Mouse (Mus musculus): ENCODE data around the gene Bcl11a. TPM values are rescaled to one million over a fixed set of nuclear protein-coding genes. Genes with fewer than 3 reads are reported as not detected.

The Bcl11a gene
- total RNA-seq, 2 experiments from 2014 or later: not detected

DNA sequence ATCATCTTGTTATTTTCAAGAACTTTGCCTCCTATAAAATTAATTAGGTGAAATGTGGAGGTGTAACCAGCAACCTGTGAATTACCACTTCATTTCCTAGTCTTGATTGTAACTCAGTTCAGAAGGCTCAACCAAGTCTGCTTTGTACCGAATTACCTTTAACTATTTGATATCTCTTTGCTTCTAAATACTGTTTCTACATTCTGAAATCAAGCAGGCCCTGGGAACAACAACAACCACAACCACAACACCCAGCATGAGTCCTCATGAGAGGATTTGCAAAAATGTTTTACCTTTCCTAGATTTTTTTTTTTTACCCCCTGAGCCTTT lies 5.2 kb downstream of the Bcl11a start:
- TF ChIP-seq CTCF (IDR thresholded peaks at IDR 0.05): no peak
- H3K4me3 ChIP-seq: no peak overlapping the region
- intact Hi-C loops (cut with DNase I): loop anchor here (10.0 kb wide), 1 partner anchor 1222 kb away; no protein-coding TSS in a partner anchor
- H3K27ac ChIP-seq: no peak overlapping the region
- no peak for DNase-seq

DNA sequence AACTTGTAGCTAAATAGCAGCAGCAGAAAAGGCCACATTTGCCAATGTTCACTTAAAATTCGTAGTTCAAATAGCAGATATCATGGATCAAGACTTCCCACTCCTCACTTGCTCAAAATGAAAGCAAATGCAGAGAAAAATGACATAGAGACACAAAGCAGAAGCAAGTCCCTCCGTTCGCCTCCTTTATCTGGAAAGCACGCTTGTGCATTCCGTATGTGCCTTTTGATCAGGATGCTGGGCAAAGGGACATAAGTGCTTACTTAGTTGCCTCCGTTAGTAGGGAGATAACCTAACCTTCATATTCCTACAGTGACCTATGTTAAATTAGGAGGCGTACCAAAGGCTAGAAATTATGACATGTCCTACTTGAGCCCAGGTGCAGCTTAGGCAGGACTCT lies 5.6 kb downstream of the Bcl11a start:
- DNase-seq: no peak
- H3K4me3 ChIP-seq: no peak overlapping the region
- intact Hi-C loops (cut with DNase I): loop anchor here (10.0 kb wide), 1 partner anchor 1221 kb away; no protein-coding TSS in a partner anchor
- H3K27ac ChIP-seq: no peak overlapping the region
- no peak for TF ChIP-seq CTCF (IDR thresholded peaks at IDR 0.05)

DNA sequence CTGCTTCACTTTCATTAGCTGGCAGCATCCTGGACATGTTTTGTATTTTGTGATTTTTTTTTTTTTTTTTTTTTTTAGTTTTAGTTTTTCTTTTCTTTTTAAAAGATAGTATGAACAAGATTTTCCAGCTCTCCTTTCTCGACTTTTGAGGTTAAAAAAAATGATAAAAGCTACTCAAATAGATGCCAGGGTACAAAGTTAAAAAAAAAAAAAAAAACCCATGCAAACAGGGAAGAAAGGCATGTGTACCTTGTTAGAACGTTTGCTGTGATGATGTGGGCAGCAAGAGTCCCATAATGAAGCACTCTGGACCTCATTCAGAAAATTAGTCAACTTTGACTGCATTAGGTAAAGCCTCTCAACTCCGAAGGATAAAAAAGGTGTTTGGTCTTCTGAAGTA lies 6.2 kb downstream of the Bcl11a start:
- TF ChIP-seq CTCF (IDR thresholded peaks at IDR 0.05): no peak
- no peak overlapping the region for H3K4me3 ChIP-seq
- intact Hi-C loops (cut with DNase I): loop anchor here (10.0 kb wide), 1 partner anchor 1221 kb away; no protein-coding TSS in a partner anchor

DNA sequence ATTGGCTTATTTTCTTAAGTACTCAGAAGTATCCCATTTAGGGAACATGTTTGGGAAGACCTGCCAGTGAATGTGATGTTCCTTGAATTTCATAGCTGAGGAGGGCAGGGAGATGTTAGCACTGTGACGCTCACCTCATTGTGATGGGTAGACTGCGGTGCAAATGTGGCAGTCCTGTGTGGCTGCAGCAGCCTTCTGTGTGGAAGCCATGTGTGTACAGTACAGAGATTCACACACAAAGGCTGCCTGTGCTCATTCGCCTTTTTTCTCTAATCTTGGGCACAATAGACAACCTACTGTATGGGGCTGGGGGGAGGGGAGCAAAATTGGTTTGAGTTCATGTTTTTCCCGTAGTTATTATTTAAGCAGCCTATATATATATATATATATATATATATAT lies 6.7 kb downstream of the Bcl11a start:
- no peak overlapping the region for H3K27ac ChIP-seq
- no peak overlapping the region for H3K4me3 ChIP-seq
- DNase-seq: no peak
- TF ChIP-seq CTCF (IDR thresholded peaks at IDR 0.05): no peak
- intact Hi-C loops (cut with DNase I): loop anchor here (10.0 kb wide), 1 partner anchor 1220 kb away; no protein-coding TSS in a partner anchor

More for the DNA sequence above, 6.2 kb downstream of the Bcl11a start:
- DNase-seq: no peak
- no peak overlapping the region for H3K27ac ChIP-seq

DNA sequence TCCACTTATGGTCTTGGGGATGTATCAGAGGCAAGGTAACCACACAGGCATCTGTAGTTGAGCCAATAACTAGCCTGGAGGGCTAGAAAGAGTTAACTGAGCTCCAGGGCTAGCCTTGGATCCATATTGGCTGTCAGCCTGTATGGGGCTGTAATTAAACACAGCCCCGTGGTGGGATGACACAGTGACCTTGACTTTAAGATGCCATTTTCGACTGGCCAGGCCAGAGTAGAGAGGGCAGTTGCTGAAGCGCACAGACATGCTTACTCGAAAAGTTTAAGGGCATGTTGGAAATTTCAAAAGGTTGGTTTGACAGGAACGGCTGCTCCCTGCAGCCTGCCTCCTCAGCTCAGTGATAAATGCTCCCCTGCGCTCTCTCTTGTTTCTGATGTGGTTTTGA lies 8.1 kb downstream of the Bcl11a start:
- no peak overlapping the region for H3K27ac ChIP-seq
- DNase-seq: no peak
- TF ChIP-seq CTCF (IDR thresholded peaks at IDR 0.05): no peak
- intact Hi-C loops (cut with DNase I): loop anchor here (10.0 kb wide), 1 partner anchor 1219 kb away; no protein-coding TSS in a partner anchor
- no peak overlapping the region for H3K4me3 ChIP-seq

DNA sequence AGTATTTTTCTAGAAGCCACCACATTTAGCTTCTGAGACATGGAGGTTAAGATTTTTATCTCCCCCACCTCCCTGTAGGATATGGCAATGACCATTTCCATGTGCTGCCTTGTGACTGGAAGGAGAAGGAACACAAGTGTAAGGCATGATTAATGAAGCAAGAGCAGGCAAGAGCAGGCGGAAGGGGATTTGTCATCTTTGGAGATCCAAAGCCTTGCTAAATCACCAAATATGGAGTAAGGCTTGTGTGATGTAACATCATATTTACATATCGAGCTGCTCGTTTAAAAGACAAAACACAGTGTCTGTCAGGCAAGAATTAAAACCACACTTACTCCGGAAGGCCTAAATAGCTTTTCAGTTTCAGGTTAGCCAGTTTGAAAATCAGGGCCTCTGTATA lies 9.2 kb downstream of the Bcl11a start:
- Histone ChIP-seq H3K27ac (no peak overlapping the region), H3K4me3 (no peak overlapping the region)
- TF ChIP-seq CTCF (IDR thresholded peaks at IDR 0.05): no peak
- DNase-seq: no peak
- intact Hi-C loops (cut with DNase I): loop anchor here (10.0 kb wide), 1 partner anchor 1218 kb away; no protein-coding TSS in a partner anchor

DNA sequence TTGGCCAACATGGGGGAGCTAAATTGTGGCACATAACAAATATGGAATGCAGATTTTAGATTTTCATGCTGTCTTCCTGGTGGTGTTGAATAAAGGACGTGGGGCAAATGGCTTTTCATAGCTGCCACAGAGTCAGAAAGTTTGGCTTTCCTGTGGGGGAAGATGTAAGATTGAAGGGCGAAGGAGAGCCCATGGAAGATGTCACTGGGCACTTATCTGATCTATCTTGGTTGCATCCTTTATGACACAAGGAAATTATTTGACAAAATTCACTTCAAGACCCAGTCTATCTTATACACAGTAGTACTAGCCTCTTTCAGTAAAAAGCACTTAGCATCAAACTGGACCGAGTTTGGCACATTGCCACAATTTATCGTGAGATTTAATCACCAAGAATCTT lies 12.6 kb downstream of the Bcl11a start:
- intact Hi-C loops (cut with DNase I): no loop called here
- TF ChIP-seq CTCF (IDR thresholded peaks at IDR 0.05): no peak
- H3K27ac ChIP-seq: no peak overlapping the region
- no peak overlapping the region for H3K4me3 ChIP-seq
- no peak for DNase-seq

DNA sequence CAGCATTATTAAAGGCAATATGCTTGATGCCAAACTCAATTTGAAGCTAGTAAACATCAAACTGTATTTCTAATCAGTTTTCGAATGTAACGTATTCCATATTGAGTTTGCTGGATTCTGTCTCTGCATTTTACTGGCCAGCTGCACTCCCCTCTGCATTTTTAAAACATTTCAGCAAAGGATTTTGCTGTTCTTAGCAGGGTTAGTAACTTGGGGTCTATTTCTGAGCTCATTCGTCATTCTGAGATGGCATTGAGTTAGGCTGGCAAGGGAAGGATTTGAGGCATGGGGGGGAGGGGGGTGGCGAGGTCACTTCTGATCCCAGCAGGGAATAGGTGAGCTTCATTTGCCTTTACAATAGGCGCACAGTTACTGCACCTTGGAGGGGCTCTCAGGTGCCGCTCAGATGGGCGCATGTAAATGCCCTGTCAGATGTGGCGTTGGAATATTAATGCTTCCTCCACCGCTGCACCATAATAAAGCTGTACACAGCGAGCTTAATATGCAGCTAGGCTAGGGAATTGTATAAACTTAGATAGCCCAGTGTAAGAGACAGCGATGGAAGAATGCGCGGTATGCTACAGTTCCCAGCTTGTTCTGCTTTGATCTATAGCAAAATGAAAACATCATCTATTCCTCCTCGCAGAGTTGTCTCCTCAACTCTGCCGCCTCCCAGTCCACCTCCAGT lies 13.7 kb downstream of the Bcl11a start:
- DNase-seq: no peak
- intact Hi-C loops (cut with DNase I): no loop called here
- TF ChIP-seq CTCF (IDR thresholded peaks at IDR 0.05): no peak
- Histone ChIP-seq H3K27ac (no peak overlapping the region), H3K4me3 (no peak overlapping the region)

DNA sequence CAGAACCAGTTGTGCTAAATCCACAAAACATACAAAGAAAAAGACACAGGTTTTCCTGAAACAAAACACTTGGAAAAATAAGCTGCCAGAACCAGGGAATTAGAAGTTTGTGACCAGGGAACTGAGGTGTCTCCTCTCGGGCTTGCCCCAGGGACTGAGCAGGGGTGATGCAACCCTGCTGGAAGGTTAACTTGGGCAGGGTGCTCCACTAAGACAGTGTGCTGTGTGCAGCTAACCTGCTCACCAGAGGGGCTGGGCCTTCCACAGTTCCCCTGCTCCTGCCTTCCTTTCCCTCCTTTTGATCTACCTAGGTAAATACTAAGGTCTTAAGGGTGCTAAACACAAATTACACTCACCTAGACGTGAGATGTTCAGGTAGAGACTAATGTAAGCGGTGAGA lies 14.8 kb downstream of the Bcl11a start:
- H3K4me3 ChIP-seq: no peak overlapping the region
- H3K27ac ChIP-seq: no peak overlapping the region
- no peak for TF ChIP-seq CTCF (IDR thresholded peaks at IDR 0.05)
- intact Hi-C loops (cut with DNase I): no loop called here
- DNase-seq: no peak

DNA sequence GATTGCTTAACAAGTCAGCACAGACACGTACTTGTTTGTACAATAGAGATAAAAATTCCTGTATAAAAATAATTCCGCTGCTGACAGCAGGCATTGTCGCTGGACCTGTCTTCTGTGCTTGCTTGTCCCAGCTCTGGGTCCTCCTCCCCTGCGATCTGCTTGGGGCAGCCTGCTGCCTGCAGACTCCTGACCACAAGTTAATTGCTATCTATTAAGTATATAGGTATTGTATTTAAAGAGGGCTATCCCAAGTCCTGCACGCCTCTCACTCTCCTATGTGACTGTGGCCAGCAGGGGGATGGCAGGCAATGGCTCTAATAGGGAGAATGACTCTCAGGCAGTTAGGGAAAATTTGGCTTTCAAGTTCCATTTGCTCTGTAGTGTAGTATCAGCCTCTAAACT lies 16.2 kb downstream of the Bcl11a start:
- Histone ChIP-seq H3K27ac (no peak overlapping the region), H3K4me3 (no peak overlapping the region)
- TF ChIP-seq CTCF (IDR thresholded peaks at IDR 0.05): no peak
- intact Hi-C loops (cut with DNase I): no loop called here
- no peak for DNase-seq

DNA sequence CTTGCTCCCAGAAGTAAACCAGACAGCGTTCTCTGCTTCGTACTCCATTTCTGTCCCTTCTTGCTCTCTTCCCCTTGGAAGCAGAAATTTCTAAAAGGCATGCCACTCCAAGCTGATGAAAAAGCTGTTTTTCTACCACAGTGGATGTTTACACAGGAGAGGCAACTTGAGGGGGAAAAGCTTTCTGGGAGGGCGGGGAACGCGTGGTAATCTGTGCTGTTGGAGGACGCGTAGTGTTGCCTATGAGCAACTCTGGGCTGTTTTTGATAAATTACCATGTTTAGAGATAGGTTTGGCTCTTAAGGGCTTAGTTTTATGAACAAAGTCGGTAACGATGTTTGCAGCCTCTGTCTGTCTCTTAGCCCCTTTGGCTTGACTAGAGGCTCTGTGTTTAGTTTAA lies 17.4 kb downstream of the Bcl11a start:
- Histone ChIP-seq H3K4me3 (no peak overlapping the region), H3K27ac (no peak overlapping the region)
- DNase-seq: no peak
- intact Hi-C loops (cut with DNase I): no loop called here
- TF ChIP-seq CTCF (IDR thresholded peaks at IDR 0.05): no peak

DNA sequence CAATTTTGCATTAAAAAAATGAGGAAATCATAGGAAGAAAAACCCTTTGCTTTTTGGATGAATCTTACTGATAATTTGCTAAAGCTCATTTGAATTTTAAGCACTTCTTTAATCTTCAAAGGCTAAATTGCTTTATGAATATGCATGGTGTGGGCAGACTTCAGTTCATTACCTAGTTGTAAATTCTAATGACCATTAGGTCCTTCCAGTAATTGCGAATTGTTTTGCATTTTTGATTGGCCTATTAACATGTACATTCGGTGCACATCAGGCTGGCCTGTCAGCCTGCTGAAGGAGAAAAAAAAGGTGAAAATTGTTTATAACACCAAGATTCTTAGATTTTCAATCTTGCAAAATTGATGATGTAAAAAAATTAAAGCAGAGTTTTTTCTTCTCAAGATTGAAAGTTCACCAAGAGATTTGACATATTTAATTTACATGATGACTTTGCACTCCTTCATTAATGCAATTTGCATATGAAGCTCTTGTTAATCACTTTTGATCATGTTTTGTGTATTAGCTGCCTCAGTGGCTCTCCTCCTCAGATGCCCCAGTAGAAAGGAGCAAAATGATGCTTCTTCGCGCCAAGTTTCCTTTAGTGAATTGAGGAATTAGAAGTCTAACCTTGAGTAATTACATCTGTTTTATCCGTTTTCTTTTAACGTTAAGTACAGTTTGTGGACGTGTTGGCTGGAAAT lies 17.9 kb downstream of the Bcl11a start:
- no peak for DNase-seq
- H3K4me3 ChIP-seq: no peak overlapping the region
- TF ChIP-seq CTCF (IDR thresholded peaks at IDR 0.05): no peak
- intact Hi-C loops (cut with DNase I): no loop called here
- H3K27ac ChIP-seq: no peak overlapping the region

DNA sequence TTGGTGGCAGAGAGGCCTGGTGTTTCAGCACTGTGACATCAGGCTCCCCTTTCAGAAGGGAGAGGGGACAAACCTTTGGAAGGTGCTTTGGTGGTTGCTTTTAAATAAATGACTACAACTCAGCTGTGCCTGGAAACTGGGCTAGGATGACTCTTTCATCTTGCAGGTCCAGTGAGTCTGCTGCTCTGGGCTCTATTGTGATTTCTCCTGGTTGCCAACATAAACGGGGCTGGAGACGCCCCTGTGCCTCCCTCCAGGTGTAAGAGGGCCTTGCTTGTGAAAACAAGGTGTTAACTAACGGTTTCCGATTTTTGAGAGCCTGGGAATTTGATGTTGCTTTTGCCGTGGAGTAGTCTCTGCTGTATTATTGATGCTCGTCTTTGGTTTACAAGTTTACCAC lies 18.6 kb downstream of the Bcl11a start:
- intact Hi-C loops (cut with DNase I): no loop called here
- no peak for DNase-seq
- Histone ChIP-seq H3K27ac (no peak overlapping the region), H3K4me3 (no peak overlapping the region)
- no peak for TF ChIP-seq CTCF (IDR thresholded peaks at IDR 0.05)

DNA sequence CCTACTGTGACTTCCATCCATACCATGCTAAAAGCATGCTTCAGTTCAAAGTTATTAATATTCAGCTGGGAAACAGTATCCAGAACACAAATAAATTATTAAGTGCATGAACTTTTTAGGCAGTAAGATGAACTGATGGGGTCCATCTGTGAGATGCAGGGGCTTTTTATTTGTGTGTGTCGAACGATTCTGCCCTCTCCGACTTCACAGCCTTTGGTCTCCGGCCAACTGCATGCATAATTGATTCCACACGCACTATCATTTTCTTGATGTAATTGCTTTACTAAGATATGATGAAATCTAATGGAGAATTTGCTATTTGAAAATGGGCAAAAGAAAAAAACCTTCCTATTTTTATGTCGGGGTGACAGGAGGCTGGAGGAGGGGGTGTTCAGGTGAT lies 19.2 kb downstream of the Bcl11a start:
- intact Hi-C loops (cut with DNase I): no loop called here
- no peak overlapping the region for H3K27ac ChIP-seq

More for the DNA sequence above, 19.2 kb downstream of the Bcl11a start:
- H3K4me3 ChIP-seq: no peak overlapping the region
- TF ChIP-seq CTCF (IDR thresholded peaks at IDR 0.05): no peak
- no peak for DNase-seq
